Mouse (Mus musculus) heart, adult 9 months (tissue): ENCODE data around the gene Manba.
A peak's percentile ranks its signal among the peaks of the same experiment; 100 is the strongest.
"Not testable (repeated sequence)": the region's sequence is repeated elsewhere in the genome, so short reads cannot be mapped to it uniquely, and the experiment has no call there.

ENCODE experiments used
- DNase-seq, 2 experiments: peaks; one replicate each; pipeline ENCODE4 v3.0.0; 2022; ENCODE audit warnings: low spot score in 2 of 2

The Manba gene

DNA sequence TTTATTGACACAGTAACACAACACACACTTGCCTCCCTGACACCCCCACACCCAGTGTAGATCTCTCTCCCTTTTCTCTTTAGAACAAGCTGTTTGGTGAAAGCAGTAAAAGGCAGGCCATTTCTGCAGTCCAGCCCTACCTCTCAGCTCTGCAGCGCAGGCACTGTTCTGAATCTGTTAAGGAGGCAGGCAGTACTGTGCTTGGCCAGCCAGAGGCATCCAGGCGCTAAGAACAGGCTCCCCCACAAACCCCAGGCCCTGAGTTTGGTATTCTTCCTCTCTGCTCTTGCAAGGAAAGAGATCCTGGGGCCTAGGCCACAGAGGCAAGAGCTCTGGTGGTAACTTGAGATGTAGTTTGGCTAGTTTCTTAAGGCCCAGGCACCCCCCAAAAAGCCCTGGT, 39.5 kb downstream of the Manba start:
- not testable (repeated sequence) for DNase-seq

- DNase-seq: no peak
Observed at GRCm38 (mm10) chr3:135529670-135530069, 44.3 kb downstream of the Manba start.

DNA sequence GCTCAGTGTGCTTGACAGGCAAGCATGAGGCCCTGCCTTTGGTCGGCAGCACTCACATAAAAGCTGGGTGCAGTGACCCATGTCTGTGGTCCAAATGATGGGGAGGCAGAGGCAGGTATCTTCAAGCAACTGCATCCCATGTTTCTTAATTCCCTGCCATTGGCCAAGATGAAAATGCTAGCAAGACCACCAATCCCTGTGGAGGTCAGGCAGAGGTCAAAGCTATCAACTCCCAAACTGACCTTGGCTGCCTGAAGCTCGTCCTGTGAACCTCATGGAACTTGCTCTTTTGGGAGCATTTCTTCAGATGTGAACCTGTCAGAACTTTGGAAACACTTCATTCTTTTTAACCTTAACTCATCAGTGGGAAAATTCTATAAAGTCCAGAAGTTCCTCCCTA, 46.4 kb downstream of the Manba start:
- no peak for DNase-seq

DNA sequence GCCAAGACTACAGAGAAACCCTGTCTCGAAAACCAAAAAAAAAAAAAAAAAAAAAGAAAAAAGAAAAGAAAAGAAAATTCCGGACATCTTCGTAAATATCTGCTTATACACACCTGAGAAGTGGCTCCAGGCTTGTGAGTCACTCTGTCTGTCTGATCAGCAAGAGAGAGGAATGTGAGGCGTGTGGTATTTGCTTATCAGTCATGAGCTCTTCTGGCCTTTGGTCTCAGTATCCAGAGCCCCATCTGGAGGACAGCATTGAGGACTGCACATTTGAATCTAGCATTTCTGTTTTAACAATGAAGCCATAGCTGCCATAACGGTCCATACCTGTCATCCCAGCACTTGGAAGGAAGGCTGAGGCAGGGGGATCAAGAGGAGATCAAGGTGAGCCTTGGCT, 48.7 kb downstream of the Manba start:
- DNase-seq: peak in 1 of 2 experiments; percentile 30

DNA sequence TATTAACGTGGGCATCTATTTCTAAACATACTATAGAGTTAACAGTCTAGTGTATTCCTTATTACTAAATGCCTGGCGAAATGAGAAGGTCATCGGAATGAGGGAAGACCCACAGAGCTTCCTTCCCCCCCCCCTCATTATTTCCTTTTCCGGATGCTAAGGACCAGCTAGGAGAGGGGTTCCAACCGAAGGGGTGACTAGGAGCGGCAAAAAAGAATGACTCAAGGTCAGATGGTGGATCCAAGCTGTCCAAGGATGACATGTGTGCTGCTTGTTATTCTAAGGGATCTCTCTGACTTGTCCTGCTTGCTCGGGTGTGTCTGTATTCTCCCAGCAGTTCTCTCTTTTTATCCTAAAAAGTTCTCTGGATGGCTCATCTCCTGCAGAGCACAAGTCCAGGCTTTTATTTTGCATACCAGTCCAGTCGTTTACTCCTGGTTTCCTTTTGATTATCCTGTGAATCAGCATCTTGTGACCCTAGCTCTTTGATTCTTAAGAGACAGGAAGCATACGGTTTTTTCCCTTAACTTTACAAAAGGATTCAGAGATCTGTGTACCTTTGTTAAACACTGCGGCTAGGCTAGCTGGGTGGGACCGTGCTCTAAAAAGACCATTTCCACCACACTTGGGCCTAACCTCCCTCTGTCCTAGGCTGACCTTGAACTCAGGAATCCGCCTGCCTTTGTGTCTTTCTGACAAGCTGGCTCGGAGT, 61.0 kb downstream of the Manba start:
- DNase-seq: peak in 1 of 2 experiments; percentile 19

GRCm38 (mm10) chr3:135547298-135547697, 61.9 kb downstream of the Manba start:
- no peak for DNase-seq

DNA sequence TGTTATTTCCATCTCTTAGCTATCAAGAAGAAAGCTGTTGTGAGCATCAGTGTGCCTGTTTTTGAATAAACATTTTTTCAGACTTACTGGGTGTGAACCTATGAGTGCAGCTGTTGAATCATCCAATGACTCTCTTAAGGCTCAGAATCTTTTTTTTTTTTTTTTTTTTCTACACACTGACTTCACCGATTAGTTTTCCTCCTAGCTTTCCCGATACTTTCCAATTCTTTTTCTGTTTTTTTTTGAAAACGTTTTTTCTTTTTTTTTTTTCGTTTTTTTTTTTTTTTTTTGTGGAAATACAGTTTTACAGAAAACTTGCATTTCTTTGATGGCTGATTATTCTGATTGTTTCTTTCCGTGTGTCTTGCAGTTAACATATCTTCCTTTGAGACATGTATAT, 67.5 kb downstream of the Manba start:
- no peak for DNase-seq

GRCm38 (mm10) chr3:135555192-135555591, 69.8 kb downstream of the Manba start:
- no peak for DNase-seq

DNA sequence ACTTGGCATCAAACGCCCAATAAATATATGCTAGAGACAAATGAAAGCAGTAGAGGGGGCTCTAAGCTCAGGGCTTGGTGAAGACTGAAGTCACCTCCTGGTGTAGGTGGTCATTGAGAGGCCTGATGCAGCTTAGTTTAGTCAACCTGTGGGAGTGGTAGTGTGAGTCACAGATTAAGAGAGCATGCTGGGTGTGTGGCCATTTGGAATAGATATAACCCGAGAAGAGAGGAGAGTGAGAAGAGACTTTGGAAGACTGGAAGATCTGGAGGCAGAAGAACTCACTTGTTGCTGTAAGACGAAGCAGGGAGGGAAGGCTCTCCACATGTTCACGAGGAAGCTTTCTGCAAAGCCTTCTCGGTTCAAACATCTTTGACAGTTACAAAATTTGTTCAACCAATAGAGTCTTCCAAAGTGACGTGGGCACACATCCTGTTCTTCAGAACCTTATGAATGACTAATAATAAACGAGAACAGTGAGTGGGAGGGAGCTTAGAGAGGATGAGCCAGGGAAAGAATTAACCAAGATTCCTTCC, 70.7 kb downstream of the Manba start:
- peak in 1 of 2 experiments; percentile 29 for DNase-seq

DNA sequence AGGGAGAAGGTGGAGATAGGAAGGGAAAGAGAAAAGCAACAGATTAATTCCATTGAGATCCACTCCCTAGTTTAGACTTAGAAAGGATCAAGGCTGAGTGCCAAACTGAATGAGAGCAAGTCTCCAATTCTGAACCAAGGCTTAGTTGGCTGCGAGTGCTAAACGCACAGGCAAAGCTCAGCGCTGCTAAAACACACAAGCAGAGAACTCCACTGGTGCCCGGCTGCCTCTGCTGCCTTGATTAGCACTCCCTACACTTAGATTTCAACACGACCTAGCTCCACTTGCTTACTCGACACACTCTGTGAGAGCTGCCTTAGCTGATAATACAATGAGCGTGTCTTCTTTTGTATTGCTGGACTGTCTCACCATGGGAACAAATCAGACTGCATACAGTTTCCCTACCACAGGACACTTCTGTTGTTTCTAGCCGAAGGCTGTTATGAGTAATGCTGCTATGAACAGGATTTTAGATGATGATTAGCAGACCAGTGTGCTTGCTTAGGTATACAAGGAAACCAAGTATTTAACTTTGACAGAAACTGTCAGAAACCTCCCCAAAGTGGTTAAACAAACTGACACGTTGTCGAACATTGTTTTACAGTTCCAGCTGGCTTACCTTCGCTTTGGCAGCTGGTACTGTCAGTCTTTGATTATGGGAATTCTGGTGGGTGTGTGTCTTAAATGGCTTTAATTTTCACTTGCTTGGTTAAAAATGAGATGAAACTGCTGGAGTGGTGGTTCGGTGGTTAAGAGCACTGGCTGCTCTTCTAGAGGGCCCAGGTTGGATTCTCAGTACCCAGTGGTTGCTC, 71.6 kb downstream of the Manba start:
- DNase-seq: peak in 1 of 2 experiments; percentile 29

GRCm38 (mm10) chr3:135562036-135562435, 76.6 kb downstream of the Manba start:
- no peak for DNase-seq

GRCm38 (mm10) chr3:135563163-135563689, 77.8 kb downstream of the Manba start:
- no peak for DNase-seq

DNA sequence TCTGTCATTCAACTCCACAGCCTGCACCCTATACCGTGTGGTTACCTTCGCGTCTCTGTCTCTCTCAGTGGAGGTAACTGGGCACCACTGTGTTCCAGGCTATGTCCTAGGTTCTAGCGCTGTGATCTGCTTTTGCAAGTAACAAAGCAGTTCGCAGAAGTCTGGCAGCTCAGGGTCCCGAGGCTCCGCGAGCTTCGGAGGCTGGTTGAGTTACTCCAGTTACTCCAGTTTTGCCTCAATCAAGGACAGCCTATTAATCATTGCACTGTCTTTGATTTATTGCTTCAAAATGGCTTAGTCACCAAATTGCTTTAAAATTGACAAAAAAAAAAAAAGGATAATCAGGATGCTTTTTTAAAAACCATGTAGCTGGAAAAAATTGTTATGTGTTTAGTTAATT, 79.3 kb downstream of the Manba start:
- no peak for DNase-seq

- DNase-seq: no peak
Observed at GRCm38 (mm10) chr3:135565306-135565705, 79.9 kb downstream of the Manba start.

DNA sequence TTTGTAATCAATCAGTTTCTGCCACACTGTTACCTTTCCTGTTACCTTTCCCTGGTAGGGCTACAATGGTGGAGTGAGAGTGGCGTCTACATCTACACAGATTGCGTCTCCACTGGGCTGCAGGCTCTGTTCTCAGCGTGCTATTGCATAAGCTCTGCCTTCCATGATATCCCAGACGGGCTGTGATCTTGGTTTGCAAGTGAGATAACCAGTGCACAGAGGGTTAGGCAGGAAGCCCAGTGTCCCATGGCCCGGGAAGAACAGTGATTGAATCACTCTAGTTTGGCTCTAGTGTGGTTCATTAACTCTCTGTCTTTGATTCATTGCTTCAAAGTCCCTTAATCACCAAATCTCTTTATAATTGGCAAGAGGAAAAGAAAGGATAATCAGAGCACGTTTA, 82.5 kb downstream of the Manba start:
- DNase-seq: peak; percentile 64 to 68

DNA sequence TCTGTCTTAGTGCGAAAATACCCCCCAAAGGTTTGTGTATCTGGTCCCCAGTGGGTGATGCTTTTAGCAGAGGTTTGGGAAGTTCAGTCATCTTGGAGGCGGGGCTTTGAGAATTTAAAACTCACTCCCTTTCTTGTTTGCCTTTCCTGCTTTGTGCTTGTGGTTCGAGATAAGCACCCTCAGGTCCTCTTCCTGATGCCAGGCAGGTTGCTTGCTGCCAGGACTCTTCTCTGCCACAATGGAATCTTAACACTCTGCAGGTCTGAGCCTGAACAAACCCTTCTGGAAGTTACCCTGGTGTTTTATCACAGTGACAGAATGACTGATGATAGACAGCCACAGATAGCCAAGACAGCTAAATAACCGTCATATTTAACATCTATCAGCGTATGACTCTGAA, 83.2 kb downstream of the Manba start:
- no peak for DNase-seq

GRCm38 (mm10) chr3:135571540-135571939, 86.1 kb downstream of the Manba start:
- DNase-seq: no peak

- DNase-seq: peak; percentile 63 to 79
Observed at GRCm38 (mm10) chr3:135573051-135573450, 87.6 kb downstream of the Manba start.

DNA sequence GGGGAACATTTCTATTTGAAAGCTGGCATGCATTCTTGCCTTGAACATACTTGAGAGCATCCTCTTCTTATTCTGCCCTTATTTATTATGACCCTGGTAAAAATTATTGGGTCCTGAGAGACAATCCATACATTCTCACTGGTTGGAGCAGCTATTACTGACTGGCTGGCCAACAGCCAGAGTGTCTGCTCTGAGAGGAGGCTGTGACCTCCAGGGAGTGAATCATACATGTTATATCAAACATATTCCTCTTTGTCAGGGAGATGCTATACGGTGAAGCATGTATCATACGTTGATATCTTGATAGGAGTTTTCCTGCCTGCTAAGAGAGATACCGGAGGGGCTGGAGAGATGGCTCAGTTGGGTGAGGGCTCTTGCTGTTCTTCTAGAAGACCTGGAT, 89.7 kb downstream of the Manba start:
- DNase-seq: no peak

DNA sequence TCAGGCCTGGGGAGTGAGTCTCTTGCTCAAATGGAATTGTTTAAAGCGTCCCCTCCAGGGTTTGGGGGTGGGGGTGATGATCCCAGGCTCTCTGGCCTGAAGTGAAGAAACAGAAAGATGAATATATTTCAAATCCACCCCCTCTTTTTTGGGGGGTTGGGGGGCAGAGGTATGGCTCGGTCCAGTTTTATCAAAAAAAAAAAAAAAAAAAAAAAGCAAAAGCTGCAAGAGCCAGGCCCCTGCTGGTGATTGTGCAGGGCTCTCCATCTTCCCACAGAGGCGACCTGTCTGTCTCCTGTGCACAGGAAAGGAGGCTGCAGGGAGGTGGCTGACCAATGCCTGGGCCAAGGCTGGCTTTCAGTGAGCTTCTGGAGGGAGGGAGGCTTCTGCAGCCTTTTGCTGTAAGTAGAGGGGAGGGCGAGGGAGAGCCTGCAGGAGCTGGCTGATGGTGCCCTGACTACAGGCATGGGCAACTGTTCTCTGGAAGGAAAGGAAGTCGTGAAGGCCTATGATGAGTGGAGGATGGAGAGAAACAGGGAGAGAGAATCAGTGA, 93.3 kb downstream of the Manba start:
- no peak for DNase-seq

- peak in 1 of 2 experiments; percentile 37 for DNase-seq
Observed at GRCm38 (mm10) chr3:135579179-135579578, 93.8 kb downstream of the Manba start.
